Mouse (Mus musculus): ENCODE data around the gene Rpl36a-ps1.
"Not testable (repeated sequence)": the region's sequence is repeated elsewhere in the genome, so short reads cannot be mapped to it uniquely, and the experiment has no call there.

Rpl36a-ps1 gene

GRCm38 (mm10) chr14:98994218-98994617, at the start of gene Rpl36a-ps1:
Gene Rpl36a-ps1, minus strand, starts transcription at chr14:98994318.
- no peak for DNase-seq

GRCm38 (mm10) chr14:99043499-99043898, 49.4 kb upstream of the Rpl36a-ps1 start:
- DNase-seq = no peak

GRCm38 (mm10) chr14:99041416-99041815, 47.3 kb upstream of the Rpl36a-ps1 start:
- no peak for DNase-seq

GRCm38 (mm10) chr14:99039308-99039707, 45.2 kb upstream of the Rpl36a-ps1 start:
- DNase-seq = not testable (repeated sequence)

GRCm38 (mm10) chr14:99037703-99038102, 43.6 kb upstream of the Rpl36a-ps1 start:
- no peak for DNase-seq

- DNase-seq = no peak
Measured at GRCm38 (mm10) chr14:99036039-99036438, 41.9 kb upstream of the Rpl36a-ps1 start.

GRCm38 (mm10) chr14:99034851-99035250, 40.7 kb upstream of the Rpl36a-ps1 start:
- DNase-seq = not testable (repeated sequence)

GRCm38 (mm10) chr14:99032596-99032995, 38.5 kb upstream of the Rpl36a-ps1 start:
- no peak for DNase-seq

GRCm38 (mm10) chr14:99031337-99031873, 37.3 kb upstream of the Rpl36a-ps1 start:
- no peak for DNase-seq

- no peak for DNase-seq
Measured at GRCm38 (mm10) chr14:99029987-99030386, 35.9 kb upstream of the Rpl36a-ps1 start.

- no peak for DNase-seq
Measured at GRCm38 (mm10) chr14:99022346-99023086, 28.4 kb upstream of the Rpl36a-ps1 start.

GRCm38 (mm10) chr14:99019136-99019808, 25.2 kb upstream of the Rpl36a-ps1 start:
- DNase-seq = no peak

GRCm38 (mm10) chr14:99018691-99019090, 24.6 kb upstream of the Rpl36a-ps1 start:
- no peak for DNase-seq

- DNase-seq = no peak
Measured at GRCm38 (mm10) chr14:99010920-99011313, 16.8 kb upstream of the Rpl36a-ps1 start.

- peak in 1 of 2 experiments; percentile 2 for DNase-seq
Measured at GRCm38 (mm10) chr14:99010224-99010919, 16.3 kb upstream of the Rpl36a-ps1 start.

GRCm38 (mm10) chr14:98992482-98992881, 1.6 kb downstream of the Rpl36a-ps1 start:
- no peak for DNase-seq

- DNase-seq = no peak
Measured at GRCm38 (mm10) chr14:98990636-98991035, 3.5 kb downstream of the Rpl36a-ps1 start.

GRCm38 (mm10) chr14:98989818-98990217, 4.3 kb downstream of the Rpl36a-ps1 start:
- DNase-seq = no peak

GRCm38 (mm10) chr14:98971921-98972320, 22.2 kb downstream of the Rpl36a-ps1 start:
- no peak for DNase-seq

GRCm38 (mm10) chr14:98958978-98959658, 35.0 kb downstream of the Rpl36a-ps1 start:
- DNase-seq = no peak

GRCm38 (mm10) chr14:98956788-98957187, 37.3 kb downstream of the Rpl36a-ps1 start:
- no peak for DNase-seq

- no peak for DNase-seq
Measured at GRCm38 (mm10) chr14:98952441-98952840, 41.7 kb downstream of the Rpl36a-ps1 start.

All from cerebellum, postnatal 36 days (tissue).